Mouse (Mus musculus) MEL (cell line): ENCODE results near the gene H2-DMb1.

Experiments
- CTCF ChIP-seq, 3 experiments: IDR thresholded peaks in 2 of 3; conservative IDR thresholded peaks in 1 of 3; 2 replicates each; pipeline ENCODE4 v1.5.1; 2011 to 2012; ENCODE audit warnings: low read length in 3 of 3, low read depth in 2 of 3, mild to moderate bottlenecking in 2 of 3, improper control_type of control experiment in 1 of 3, inconsistent platforms in 1 of 3, mixed read lengths in 1 of 3, moderate library complexity in 1 of 3; ENCODE audit not compliant: control insufficient read depth in 1 of 3, insufficient read depth in 1 of 3, poor library complexity in 1 of 3, severe bottlenecking in 1 of 3
- E2F4 ChIP-seq: IDR thresholded peaks from 2 replicates; pipeline ENCODE4 v1.6.1; 2011; ENCODE audit warnings: low read depth, low read length, improper control_type of control experiment, borderline replicate concordance
- ELF1 ChIP-seq: IDR thresholded peaks from 2 replicates; pipeline ENCODE4 v1.6.1; 2014; ENCODE audit warnings: low read depth, mild to moderate bottlenecking, inconsistent platforms, low read length, improper control_type of control experiment, moderate library complexity
- ETS1 ChIP-seq: IDR thresholded peaks from 2 replicates; pipeline ENCODE4 v1.6.1; 2012; ENCODE audit warnings: low read depth, mild to moderate bottlenecking, inconsistent platforms, low read length, improper control_type of control experiment, moderate library complexity
- KAT2A ChIP-seq: conservative IDR thresholded peaks from 2 replicates; pipeline ENCODE4 v1.6.1; 2012; ENCODE audit warnings: low read depth, low read length, improper control_type of control experiment, inconsistent platforms
- POLR2A ChIP-seq, 2 experiments: IDR thresholded peaks; 2 replicates each; pipeline ENCODE4 v1.6.1; 2011 to 2012; ENCODE audit warnings: low read length in 2 of 2, mild to moderate bottlenecking in 2 of 2, control low read depth in 1 of 2, improper control_type of control experiment in 1 of 2, low read depth in 1 of 2, moderate library complexity in 1 of 2; ENCODE audit not compliant: control insufficient read depth in 1 of 2, insufficient read depth in 1 of 2, poor library complexity in 1 of 2
- TCF12 ChIP-seq: IDR thresholded peaks from 2 replicates; pipeline ENCODE4 v1.6.1; 2014; ENCODE audit warnings: low read depth, mild to moderate bottlenecking, inconsistent platforms, low read length, improper control_type of control experiment, moderate library complexity
- ZC3H11A ChIP-seq: IDR thresholded peaks from 2 replicates; pipeline ENCODE4 v1.6.1; 2012; ENCODE audit warnings: low read depth, mild to moderate bottlenecking, inconsistent platforms, low read length, improper control_type of control experiment

DNA sequence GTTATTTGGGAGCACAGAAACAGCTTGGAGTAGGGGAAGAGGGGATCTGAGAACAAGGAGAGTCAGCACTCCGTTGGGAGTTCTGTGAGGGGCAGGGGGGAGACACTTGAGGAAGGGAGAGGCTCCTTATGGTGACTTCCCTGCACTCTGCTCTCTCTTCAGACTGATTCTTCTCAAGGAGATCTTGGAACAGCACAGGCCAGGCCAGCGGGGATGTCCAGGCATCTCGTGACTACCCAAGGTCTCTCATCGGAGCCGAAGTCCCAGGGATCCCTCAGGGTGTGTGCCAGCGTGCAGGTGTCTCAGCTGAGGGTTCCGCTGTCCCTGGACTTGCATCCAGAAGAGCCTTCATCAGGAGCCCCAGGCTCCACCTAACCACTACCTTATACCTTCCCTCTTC, 14.2 kb upstream of the H2-DMb1 start:
- TF ChIP-seq CTCF (IDR thresholded peaks at IDR 0.05 in 2 of 3, conservative IDR thresholded peaks at IDR 0.05 in 1 of 3; ENCODE audit: control insufficient read depth in 1 of 3, insufficient read depth in 1 of 3, low read depth in 2 of 3, low read length in 3 of 3, poor library complexity in 1 of 3, severe bottlenecking in 1 of 3) (no peak), POLR2A (IDR thresholded peaks at IDR 0.05; ENCODE audit: control insufficient read depth in 1 of 2, insufficient read depth in 1 of 2, low read depth in 1 of 2, low read length in 2 of 2, poor library complexity in 1 of 2) (no peak), E2F4 (no peak), ELF1 (no peak), ZC3H11A (no peak), KAT2A (no peak), TCF12 (no peak), ETS1 (no peak)
